Mouse (Mus musculus) lung, postnatal 25 days (tissue): Measurements from ENCODE around the gene Bbx.

Source experiments
- DNase-seq: peaks from one replicate; pipeline ENCODE4 v3.0.0; 2022; ENCODE audit warnings: low spot score

The Bbx gene

GRCm38 (mm10) chr16:50228833-50229232, 203.4 kb downstream of the Bbx start:
- DNase-seq: no peak

GRCm38 (mm10) chr16:50226274-50226673, 205.9 kb downstream of the Bbx start:
- no peak for DNase-seq

- no peak for DNase-seq
Measured at GRCm38 (mm10) chr16:50224946-50225345, 207.2 kb downstream of the Bbx start.

- peak; percentile 21 for DNase-seq
Measured at GRCm38 (mm10) chr16:50220734-50221501, 211.3 kb downstream of the Bbx start.

GRCm38 (mm10) chr16:50217084-50217483, 215.1 kb downstream of the Bbx start:
- DNase-seq: peak; percentile 5

- no peak for DNase-seq
Measured at GRCm38 (mm10) chr16:50211727-50212126, 220.5 kb downstream of the Bbx start.

GRCm38 (mm10) chr16:50211231-50211630, 221.0 kb downstream of the Bbx start:
- no peak for DNase-seq

- no peak for DNase-seq
Measured at GRCm38 (mm10) chr16:50210742-50211141, 221.4 kb downstream of the Bbx start.

- no peak for DNase-seq
Measured at GRCm38 (mm10) chr16:50204944-50205343, 227.2 kb downstream of the Bbx start.

- DNase-seq: peak; percentile 14
Measured at GRCm38 (mm10) chr16:50201546-50202151, 230.5 kb downstream of the Bbx start.

GRCm38 (mm10) chr16:50200214-50200613, 232.0 kb downstream of the Bbx start:
- DNase-seq: no peak

- no peak for DNase-seq
Measured at GRCm38 (mm10) chr16:50196118-50196517, 236.1 kb downstream of the Bbx start.

- DNase-seq: no peak
Measured at GRCm38 (mm10) chr16:50192626-50193025, 239.6 kb downstream of the Bbx start.

GRCm38 (mm10) chr16:50189108-50189507, 243.1 kb downstream of the Bbx start:
- DNase-seq: no peak

GRCm38 (mm10) chr16:50186604-50187003, 245.6 kb downstream of the Bbx start:
- DNase-seq: no peak

GRCm38 (mm10) chr16:50185041-50185440, 247.1 kb downstream of the Bbx start:
- DNase-seq: peak; percentile 24

GRCm38 (mm10) chr16:50182988-50183387, 249.2 kb downstream of the Bbx start:
- DNase-seq: no peak

- no peak for DNase-seq
Measured at GRCm38 (mm10) chr16:50182561-50182960, 249.6 kb downstream of the Bbx start.

- no peak for DNase-seq
Measured at GRCm38 (mm10) chr16:50172760-50173159, 259.4 kb downstream of the Bbx start.

GRCm38 (mm10) chr16:50170812-50171211, 261.4 kb downstream of the Bbx start:
- no peak for DNase-seq

GRCm38 (mm10) chr16:50167983-50168299, 264.2 kb downstream of the Bbx start:
- no peak for DNase-seq

- no peak for DNase-seq
Measured at GRCm38 (mm10) chr16:50167231-50167982, 264.8 kb downstream of the Bbx start.
